Mouse (Mus musculus) intestine, embryonic 14.5 days (tissue): ENCODE data around the gene Cwc22. TPM values are rescaled to one million over a fixed set of nuclear protein-coding genes. Genes with fewer than 3 reads are reported as not detected.

Source experiments
- ATAC-seq: fragments of 200-750 bp; cut with Nextera tagmentation; replicated peaks from 2 replicates; pipeline ENCODE4 v1.8.0; 2017; ENCODE audit warnings: low read depth, moderate number of reproducible peaks, moderate TSS enrichment, moderate library complexity; ENCODE audit not compliant: low FRiP score, low TSS enrichment
- DNase-seq: peaks from one replicate; pipeline ENCODE4 v3.0.0-alpha.2; 2018; ENCODE audit warnings: low spot score
- H3K27ac ChIP-seq: fragments of 300-500 bp; sonication (generic); 2 replicates; pipeline ENCODE4 v1.5.1; 2014; ENCODE audit warnings: low read depth, mild to moderate bottlenecking, control low read depth
- H3K27me3 ChIP-seq: fragments of 300-500 bp; sonication (generic); replicated peaks from 2 replicates; pipeline ENCODE4 v1.6.1; 2014; ENCODE audit warnings: low read length, control low read depth; ENCODE audit not compliant: control insufficient read depth, insufficient read depth
- H3K36me3 ChIP-seq: fragments of 300-500 bp; sonication (generic); 2 replicates; pipeline ENCODE4 v1.6.1; 2014; ENCODE audit warnings: low read length, control low read depth; ENCODE audit not compliant: control insufficient read depth, insufficient read depth
- H3K4me1 ChIP-seq: fragments of 300-500 bp; sonication (generic); replicated peaks from 2 replicates; pipeline ENCODE4 v1.6.1; 2014; ENCODE audit warnings: low read length, control low read depth, mixed read lengths; ENCODE audit not compliant: control insufficient read depth, insufficient read depth
- H3K4me2 ChIP-seq: fragments of 300-500 bp; sonication (generic); 2 replicates; pipeline ENCODE4 v1.6.1; 2014; ENCODE audit warnings: low read length
- H3K4me3 ChIP-seq: fragments of 300-500 bp; sonication (generic); 2 replicates; pipeline ENCODE4 v1.5.1; 2014; ENCODE audit warnings: low read depth, low read length, control low read depth, mixed read lengths
- H3K9ac ChIP-seq: fragments of 300-500 bp; sonication (generic); 2 replicates; pipeline ENCODE4 v1.6.1; 2014; ENCODE audit warnings: mild to moderate bottlenecking, low read length
- H3K9me3 ChIP-seq: fragments of 300-500 bp; sonication (generic); 2 replicates; pipeline ENCODE4 v1.6.1; 2016; ENCODE audit warnings: low read length, control low read depth; ENCODE audit not compliant: control insufficient read depth
- WGBS: fragments of 180-500 bp; shearing (Covaris S2); extraction: QIAGEN DNeasy Blood & Tissue Kit; methylation state at CpG from one replicate; pipeline ENCODE4 v1.1.7; 2014; 5-methylcytosine and 5-hydroxymethylcytosine counted together
- polyA plus RNA-seq: library from polyadenylated mRNA; unstranded; fragments of >200 nt; fragmentation: Nextera tagmentation; extraction: Ambion mirVana; gene quantifications from 2 replicates; pipeline ENCODE4 v1.2.1, GENCODE M21; 2014

Gene Cwc22
- polyA plus RNA-seq, 1 experiment from 2014 or later = 35.1 TPM

- Histone ChIP-seq H3K9ac (no peak overlapping the region), H3K4me3 (no peak overlapping the region), H3K27me3 (no peaks in the 10 kb centered on the region), H3K27ac (no peak overlapping the region), H3K36me3 (no peaks in the 10 kb centered on the region), H3K4me1 (no peaks in the 10 kb centered on the region), H3K9me3 (no peaks in the 10 kb centered on the region), H3K4me2 (no peak overlapping the region)
- ATAC-seq (no peak), DNase-seq (no peak)
- 96% methylated on average over 1 of the region's 1 CpGs for WGBS
These were observed 13.2 kb upstream of the Cwc22 start for GRCm38 (mm10) chr2:77959341-77959740.

GRCm38 (mm10) chr2:77951415-77951913 is 5.3 kb upstream of the Cwc22 start:
- DNase-seq (no peak), ATAC-seq (no peak)
- no peaks in the 10 kb centered on the region for H3K4me1 ChIP-seq
- H3K27me3 ChIP-seq = no peaks in the 10 kb centered on the region
- H3K9me3 ChIP-seq = no peaks in the 10 kb centered on the region
- H3K9ac ChIP-seq = no peak overlapping the region
- H3K4me2 ChIP-seq = no peak overlapping the region
- H3K4me3 ChIP-seq = no peak overlapping the region
- H3K27ac ChIP-seq = no peak overlapping the region
- whole genome bisulfite sequencing = 80% methylated on average over 6 of the region's 6 CpGs
- no peaks in the 10 kb centered on the region for H3K36me3 ChIP-seq

GRCm38 (mm10) chr2:77950111-77950510 is 3.9 kb upstream of the Cwc22 start:
- H3K27ac ChIP-seq = no peak overlapping the region
- no peak overlapping the region for H3K9ac ChIP-seq
- no peak for ATAC-seq
- 67% methylated on average over 1 of the region's 1 CpGs for WGBS
- no peaks in the 10 kb centered on the region for H3K27me3 ChIP-seq
- DNase-seq = no peak
- H3K9me3 ChIP-seq = no peaks in the 10 kb centered on the region
- H3K4me1 ChIP-seq = peaks cover 2% of the 10 kb centered on the region
- H3K4me3 ChIP-seq = no peak overlapping the region
- no peaks in the 10 kb centered on the region for H3K36me3 ChIP-seq
- no peak overlapping the region for H3K4me2 ChIP-seq

- DNase-seq (no peak), ATAC-seq (no peak)
- no peaks in the 10 kb centered on the region for H3K27me3 ChIP-seq
- H3K4me3 ChIP-seq = no peak overlapping the region
- H3K9me3 ChIP-seq = no peaks in the 10 kb centered on the region
- H3K36me3 ChIP-seq = no peaks in the 10 kb centered on the region
- no peak overlapping the region for H3K9ac ChIP-seq
- no peak overlapping the region for H3K4me2 ChIP-seq
- H3K4me1 ChIP-seq = peaks cover 5% of the 10 kb centered on the region
- WGBS = 83% methylated on average over 1 of the region's 1 CpGs
- H3K27ac ChIP-seq = no peak overlapping the region
These were observed 3.3 kb upstream of the Cwc22 start for GRCm38 (mm10) chr2:77949521-77949920.

GRCm38 (mm10) chr2:77948921-77949320 is 2.7 kb upstream of the Cwc22 start:
- ATAC-seq = no peak
- Histone ChIP-seq H3K27me3 (no peaks in the 10 kb centered on the region), H3K9me3 (no peaks in the 10 kb centered on the region), H3K4me3 (no peak overlapping the region), H3K4me1 (peaks cover 5% of the 10 kb centered on the region), H3K4me2 (no peak overlapping the region), H3K27ac (no peak overlapping the region), H3K36me3 (no peaks in the 10 kb centered on the region), H3K9ac (no peak overlapping the region)
- DNase-seq = no peak
- 88% methylated on average over 2 of the region's 2 CpGs for WGBS

GRCm38 (mm10) chr2:77948126-77948525 is 2.0 kb upstream of the Cwc22 start:
- Histone ChIP-seq H3K4me3 (no peak overlapping the region), H3K4me1 (peaks cover 5% of the 10 kb centered on the region), H3K9me3 (no peaks in the 10 kb centered on the region), H3K27ac (no peak overlapping the region), H3K4me2 (no peak overlapping the region), H3K36me3 (no peaks in the 10 kb centered on the region), H3K9ac (no peak overlapping the region), H3K27me3 (no peaks in the 10 kb centered on the region)
- no peak for DNase-seq
- ATAC-seq = no peak
- WGBS = 84% methylated on average over 1 of the region's 1 CpGs

GRCm38 (mm10) chr2:77947161-77947870 is 1.1 kb upstream of the Cwc22 start:
- no peak overlapping the region for H3K4me2 ChIP-seq
- H3K27me3 ChIP-seq = no peaks in the 10 kb centered on the region
- WGBS = 74% methylated on average over 3 of the region's 3 CpGs
- H3K4me3 ChIP-seq = no peak overlapping the region
- ATAC-seq = no peak
- no peak overlapping the region for H3K9ac ChIP-seq
- no peak for DNase-seq
- H3K9me3 ChIP-seq = no peaks in the 10 kb centered on the region
- H3K36me3 ChIP-seq = no peaks in the 10 kb centered on the region
- H3K4me1 ChIP-seq = peaks cover 5% of the 10 kb centered on the region
- no peak overlapping the region for H3K27ac ChIP-seq

GRCm38 (mm10) chr2:77944860-77945595 is 1.1 kb downstream of the Cwc22 start:
- Histone ChIP-seq H3K36me3 (no peaks in the 10 kb centered on the region), H3K4me2 (peak overlapping the region; percentile 90), H3K4me1 (peaks cover 5% of the 10 kb centered on the region), H3K4me3 (peak overlapping the region; percentile 90), H3K27me3 (no peaks in the 10 kb centered on the region), H3K27ac (peak overlapping the region; percentile 59; the same call in 1 of the 2 replicates), H3K9ac (peak overlapping the region; percentile 95), H3K9me3 (no peaks in the 10 kb centered on the region)
- ATAC-seq (0 out of 2 replicates have a peak, but pooled peaks have one; percentile 6), DNase-seq (peak; percentile 61)
- WGBS = 42% methylated on average over 8 of the region's 8 CpGs
